Mouse (Mus musculus) T-helper 17 cell (primary cell): Measurements from ENCODE around the gene Dcdc2b.

Experiments used
- in situ Hi-C, 2 experiments: fragments of 300-600 bp; cut with MboI, MseI; formaldehyde crosslinking; loops; 1 replicate in 1 of 2; 2 replicates in 1 of 2; pipeline ENCODE4 v1.15.1; 2025; ENCODE audit warnings: high pct_unique_total_duplicates in 2 of 2

Gene Dcdc2b

DNA sequence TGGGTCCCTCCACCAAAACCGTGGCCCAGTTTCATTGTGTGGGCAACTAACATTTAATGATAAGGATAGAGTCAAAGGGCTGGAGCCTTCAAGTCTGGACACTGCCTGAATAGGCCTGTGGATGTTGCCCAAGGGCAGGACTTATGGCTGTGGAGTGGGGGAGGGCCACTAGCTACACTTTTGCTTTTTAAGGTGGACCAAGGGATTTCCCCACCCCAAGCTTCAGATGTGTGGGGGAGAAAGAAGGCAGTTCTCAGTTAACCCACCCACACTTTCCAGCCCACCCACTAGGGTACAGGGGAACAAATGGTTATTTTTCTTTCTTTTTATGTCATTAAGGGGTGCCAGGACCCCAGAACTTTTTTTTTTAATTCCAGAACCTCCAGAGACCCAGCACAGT is 29.7 kb downstream of the Dcdc2b start:
- in situ Hi-C loops: no loop called here

DNA sequence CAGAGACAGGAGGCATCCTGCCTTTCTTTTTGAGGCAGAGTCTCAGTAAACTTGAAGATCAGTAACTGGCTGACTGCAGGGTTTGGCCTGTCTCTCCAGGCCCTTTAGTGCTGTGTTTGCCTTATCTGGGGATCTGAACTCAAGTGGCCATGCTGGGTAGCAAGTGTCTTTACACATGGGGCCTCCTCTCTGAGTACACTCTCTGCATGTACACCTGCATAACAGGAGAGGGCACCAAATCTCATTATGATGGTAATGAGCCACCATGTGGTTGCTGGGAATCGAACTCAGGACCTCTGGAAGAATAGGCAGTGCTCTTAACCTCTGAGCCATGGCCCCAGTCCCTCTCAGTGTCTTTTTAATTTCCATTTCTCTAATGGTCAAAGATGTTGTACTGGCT is 31.8 kb downstream of the Dcdc2b start:
- in situ Hi-C loops: no loop called here

DNA sequence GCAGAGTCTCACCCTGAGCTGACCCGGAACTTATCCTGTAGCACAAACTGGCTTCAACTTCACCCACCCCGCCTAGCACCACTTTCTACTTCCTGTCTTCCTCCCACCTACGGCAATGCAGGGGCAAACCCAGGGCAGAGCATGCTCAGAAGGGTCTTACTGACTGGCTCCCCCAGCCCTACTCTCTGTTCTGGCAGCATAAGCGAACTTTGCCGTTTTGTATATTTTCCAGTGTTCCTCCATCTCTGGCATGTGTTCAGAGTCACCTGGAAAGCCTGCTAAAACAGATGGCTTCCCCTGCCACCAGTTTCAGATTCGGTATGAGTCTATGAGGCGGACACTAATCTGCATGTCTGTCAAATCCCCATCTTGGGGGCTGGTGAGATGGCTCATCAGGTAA is 33.7 kb downstream of the Dcdc2b start:
- in situ Hi-C loops: no loop called here

DNA sequence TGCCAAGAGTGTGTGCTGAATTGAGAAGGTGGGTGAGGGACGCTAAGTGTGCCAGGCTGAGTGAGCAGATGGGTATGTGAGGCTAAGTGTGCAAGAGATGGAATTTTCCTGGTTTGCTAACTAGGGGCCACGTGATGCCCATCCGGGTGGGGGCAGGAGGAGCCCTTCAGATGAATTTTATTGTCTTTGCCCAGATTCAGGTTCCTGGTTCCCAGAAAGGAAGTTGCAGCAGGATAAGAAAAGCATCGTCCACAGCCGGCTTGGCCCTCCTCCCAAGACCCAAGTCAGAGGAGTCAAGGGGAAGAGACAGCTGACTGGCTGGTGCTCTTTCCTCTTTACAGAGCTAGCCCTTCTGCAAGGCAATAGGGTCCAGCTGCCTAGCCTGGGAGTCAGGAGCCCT is 35.6 kb downstream of the Dcdc2b start, which contains the start of gene Fam167b:
Gene Fam167b, minus strand, starts transcription at position 84 of the 400 bp plus-strand sequence.
- in situ Hi-C loops: no loop called here

DNA sequence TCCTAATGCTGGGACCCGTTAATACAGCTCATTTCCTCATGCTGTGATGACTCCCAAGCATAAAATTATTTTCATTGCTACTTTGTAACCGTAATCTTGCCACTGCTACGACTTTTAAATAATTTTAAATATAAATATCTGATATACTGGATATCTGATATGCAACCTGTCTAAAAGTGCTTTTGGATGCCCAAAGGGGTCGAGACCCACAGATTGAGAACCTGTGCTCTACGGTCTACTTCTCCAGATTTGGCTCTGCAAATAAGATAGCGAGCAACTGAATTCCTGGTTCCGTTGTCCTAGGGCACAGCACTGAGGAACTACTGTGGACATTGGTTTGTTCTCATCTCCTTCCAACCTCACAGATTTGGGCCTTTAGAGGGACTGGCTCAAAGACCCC is 36.4 kb downstream of the Dcdc2b start:
- in situ Hi-C loops: no loop called here

DNA sequence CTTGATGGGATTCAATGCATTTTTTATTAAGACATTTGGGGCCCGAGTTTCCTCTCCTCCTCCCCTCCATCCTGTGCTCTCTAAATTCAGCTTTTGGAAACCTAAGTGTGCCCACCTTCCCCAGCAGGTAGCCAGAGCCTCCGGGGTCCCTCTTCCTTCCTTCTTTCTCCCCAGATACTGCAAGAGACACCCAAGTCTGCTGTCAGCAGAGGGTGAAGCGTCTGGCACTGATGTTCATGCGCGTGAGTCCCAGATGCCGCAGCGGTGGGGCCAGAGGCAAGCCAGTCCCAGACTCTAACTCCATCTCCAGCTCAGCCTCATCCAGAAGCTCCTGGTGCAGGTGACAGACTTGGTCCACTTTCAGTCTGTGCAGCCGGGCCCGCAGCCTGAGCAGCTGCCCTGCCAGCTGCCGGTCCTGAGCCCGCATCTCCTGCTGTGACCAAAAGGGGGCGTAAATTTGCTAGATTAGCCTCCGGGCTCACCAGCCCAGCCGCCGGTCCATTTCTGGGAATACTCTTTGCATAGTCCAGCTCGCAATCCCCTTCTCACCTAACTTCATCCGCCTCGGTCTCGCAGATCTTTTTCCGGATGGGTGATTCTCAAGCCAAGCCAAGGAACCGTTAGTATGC is 37.1 kb downstream of the Dcdc2b start:
- in situ Hi-C loops: no loop called here

DNA sequence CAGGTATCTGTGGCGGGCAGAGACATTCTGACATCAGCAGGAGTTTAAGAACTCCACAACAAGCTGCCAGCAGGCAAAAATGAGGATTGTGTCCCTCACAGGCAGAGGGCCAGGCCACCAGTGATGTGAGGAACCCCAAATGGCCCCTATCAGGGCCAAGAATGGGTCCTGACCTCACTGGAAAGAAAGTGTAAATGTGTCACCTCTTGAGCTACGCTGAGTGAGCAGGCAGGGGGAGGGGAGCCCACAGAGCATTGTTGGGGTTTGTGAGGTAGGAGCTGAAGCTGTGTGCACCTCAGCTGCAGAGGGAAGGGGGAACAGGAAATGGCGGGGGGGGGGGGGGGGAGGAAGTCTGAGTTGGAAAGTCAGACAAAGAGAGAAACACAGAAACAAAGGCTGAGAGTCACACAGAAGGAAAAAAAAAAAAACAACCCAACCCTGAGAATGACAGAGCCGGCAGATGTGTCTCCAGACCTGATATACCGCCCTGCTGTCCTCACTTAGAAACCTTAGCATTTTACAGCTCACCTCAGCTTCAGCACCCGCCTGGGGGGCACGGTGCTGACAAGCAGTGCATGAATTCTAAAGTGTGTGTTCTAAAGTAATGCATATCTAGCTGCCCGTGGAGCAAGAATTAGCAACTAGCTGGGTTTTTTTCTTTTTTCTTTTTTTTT is 38.7 kb downstream of the Dcdc2b start:
- in situ Hi-C loops: no loop called here

DNA sequence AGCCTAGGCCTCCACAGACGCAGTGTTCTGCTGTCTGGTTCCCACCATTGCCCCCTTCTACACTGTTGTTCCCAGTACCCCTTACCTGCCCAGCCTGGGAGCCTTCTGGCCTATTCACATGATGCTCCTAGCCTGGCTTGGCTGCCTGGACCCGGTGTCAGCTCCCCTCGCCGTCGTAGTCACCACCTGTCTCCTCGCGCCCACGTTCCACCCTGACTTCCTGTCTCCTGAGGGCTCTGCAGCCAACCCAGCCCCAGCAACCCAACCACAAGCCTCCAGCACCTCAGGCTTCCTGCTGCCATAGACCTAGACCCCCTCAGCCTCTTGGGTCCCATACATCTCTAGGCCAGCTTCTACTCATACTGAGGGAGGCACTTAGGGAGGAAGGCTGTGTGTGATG is 40.6 kb downstream of the Dcdc2b start, which contains the start of gene Lck:
Gene Lck, minus strand, starts transcription at position 212 of the 400 bp plus-strand sequence.
- in situ Hi-C loops: no loop called here

DNA sequence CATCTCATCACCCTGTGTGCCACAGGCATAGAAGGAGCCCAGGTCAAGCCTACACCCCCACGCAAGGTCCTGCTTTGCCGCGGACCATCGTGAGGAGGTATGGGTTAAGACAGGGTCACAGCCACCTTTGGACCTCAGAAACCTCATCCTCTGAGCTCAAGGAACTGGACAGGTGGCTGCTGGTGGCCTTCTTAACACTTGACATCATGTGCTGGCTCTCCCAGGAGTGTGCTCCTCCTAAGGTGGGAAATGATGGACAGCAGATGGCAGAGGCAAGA is 41.0 kb downstream of the Dcdc2b start:
- in situ Hi-C loops: no loop called here

DNA sequence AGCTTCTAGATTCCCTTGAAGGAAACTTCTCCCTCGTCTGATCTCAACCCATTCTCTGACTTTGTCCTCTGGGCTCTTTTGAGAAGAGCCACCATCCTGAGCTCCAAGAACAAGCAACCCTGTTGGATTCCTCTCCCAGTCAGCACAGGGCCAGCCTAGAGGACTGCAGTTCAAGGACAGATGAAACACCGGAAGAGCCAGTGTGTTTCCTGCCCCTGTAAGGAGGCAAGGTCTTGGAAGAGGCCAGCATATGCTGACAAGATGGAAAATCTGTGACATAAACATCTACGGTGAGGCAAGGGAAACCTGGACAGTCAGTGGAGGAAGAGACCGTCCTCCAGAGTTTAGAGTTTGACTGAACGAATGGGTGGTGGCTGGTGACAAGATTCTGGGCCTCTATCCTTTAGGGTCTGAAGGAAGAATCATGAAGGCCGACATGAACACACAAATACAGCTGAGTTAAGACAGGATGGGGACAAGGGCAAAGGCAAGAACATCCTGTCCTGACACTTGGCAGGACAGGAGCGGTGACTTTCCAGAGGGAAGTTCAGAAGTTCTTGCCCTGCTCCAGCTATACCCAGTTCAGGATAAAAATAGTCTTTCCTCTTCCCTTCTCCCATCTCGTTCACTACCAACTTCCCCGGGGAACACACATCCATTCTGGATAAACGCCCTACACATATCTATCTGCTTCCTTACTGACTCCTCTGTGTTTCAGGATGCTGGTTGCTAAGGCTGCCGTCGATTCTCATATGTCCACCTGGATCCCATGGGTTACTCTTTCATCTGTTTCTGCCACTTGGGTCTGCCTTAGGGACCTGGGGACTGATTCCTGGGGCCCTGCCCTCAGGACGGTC is 41.6 kb downstream of the Dcdc2b start:
- in situ Hi-C loops: no loop called here

DNA sequence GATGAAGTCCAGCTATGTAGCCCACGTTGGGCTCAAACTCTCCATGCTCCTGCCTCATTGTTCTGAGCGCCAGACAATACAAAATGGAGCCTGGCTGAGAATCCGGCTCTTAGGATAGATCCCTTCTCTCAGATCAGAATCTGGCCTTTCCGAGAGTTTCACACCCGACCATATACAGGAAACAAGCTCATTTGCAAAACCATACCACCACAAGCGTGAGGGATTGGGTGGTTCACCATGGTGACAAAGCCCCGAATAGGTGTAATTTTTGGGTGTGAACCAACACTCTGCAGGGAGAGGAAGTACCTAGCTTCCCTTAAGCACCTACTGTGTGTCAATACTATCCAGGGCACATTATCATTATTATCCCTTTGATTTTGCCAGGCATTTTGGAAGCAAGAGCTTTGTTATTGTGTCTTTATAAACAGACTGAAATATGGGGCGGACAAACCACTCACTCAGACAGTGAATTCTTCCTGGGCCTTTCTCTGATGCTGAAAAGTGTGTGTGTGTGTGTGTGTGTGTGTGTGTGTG is 42.4 kb downstream of the Dcdc2b start:
- in situ Hi-C loops: no loop called here

DNA sequence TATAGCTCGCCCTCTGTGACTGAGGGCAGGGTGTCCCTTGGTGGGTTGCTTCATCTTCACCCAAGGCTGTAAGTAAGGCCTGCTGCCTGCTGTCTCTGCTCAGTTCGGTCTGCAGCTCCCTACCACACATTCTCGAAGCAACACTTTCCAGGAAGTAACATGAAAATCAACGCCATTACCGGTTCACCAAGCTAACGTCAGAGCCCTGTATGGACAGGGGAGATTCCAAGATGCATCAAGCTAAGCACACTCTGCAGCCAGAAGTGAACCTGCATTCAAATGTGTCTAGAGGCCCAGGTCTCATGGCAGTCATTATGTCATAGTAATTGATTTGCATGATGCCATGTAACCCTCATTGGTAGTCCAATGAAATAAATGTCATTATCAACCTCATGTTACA is 44.0 kb downstream of the Dcdc2b start:
- in situ Hi-C loops: no loop called here

DNA sequence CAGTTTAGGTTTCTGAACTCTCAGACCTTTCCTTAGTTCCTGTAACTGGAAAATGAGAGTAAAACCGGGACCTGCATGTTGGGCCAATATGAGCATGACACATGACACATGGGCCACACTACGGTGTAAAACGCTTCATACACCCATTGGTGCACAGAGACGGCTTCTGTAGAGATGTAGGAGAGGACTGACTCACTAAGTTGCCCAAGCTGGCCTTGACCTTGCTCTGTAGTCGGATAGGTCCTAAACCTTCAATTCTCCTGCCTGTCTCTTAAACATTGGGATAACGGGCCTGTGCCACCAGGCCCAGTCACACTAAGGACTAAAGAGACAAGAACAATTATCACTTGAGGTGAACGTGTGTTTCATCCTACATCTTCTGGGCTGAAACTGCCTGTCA is 45.7 kb downstream of the Dcdc2b start:
- in situ Hi-C loops: no loop called here

DNA sequence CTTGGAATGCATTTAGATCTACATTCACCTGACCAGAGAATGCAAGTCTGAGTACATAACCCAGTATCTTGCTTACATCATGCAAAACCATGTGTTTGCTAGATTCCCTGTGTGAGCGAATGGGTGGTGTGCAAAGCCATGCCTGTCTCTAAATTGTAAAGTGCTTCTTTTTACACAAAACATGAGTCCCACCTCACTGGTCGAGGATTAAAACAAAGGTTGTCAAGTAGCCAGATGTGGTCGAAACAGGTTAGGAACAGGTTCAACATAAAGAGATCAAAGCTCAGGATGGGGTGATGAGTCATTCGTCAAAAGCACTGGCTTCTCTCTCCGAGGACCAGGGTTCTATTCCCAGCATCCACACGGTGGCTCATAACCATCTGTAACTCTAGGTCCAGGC is 48.9 kb downstream of the Dcdc2b start:
- in situ Hi-C loops: no loop called here

DNA sequence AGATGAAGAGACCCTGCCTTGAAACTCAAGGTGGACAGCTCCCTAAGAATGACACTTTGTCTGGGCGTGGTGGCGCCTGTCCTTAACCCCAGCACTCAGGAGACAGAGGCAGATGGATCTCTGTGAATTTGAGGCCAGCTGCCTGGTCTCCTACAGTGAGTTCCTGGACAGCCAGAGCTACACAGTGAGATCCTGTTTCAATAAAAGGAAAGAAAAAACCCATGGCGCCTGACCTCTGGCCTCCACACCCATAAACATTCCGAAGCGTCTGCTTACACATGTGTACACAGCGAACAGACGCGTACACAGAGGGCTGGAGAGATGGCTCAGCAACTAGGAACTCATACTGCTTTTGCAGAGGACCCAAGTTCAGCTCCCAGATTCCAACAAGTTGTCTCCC is 50.3 kb downstream of the Dcdc2b start:
- in situ Hi-C loops: no loop called here

DNA sequence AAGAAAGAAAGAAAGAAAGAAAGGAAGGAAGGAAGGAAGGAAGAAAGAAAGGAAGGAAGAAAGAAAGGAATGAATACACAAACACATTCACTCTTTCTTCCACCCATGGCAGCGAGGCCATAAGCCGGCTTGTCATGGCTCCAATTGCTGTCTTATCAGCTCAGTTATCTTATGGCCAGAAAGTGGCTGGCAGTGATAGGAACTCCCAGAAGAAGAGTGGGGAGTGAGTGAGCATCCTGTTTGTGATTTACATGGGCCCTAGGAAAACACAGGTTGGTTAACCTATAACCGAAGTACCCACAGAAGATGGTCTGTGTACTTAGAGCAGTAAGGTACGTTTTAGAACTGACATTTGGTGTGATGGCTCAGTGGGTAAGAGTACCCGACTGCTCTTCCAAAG is 52.9 kb downstream of the Dcdc2b start:
- in situ Hi-C loops: no loop called here
